Mouse (Mus musculus): Measurements from ENCODE around the gene Setmar.

Gene Setmar

DNA sequence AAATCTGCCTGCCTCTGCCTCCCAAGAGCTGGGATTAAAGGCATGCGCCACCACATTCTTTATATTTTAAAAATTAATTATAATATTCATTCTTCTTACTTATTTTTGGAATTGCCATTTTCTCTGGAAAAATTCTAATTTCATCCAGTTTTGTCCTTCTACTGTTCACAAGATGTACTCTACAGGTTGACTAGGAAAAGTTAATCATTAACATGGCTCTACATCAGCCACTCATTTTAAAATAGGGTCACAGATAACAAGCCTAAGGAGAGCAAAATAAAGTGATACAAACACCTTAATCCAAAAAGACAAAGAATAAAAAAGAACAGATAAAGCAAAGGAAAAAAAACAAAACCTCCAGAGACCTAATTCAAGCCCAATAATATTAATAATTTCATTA, 50.1 kb downstream of the Setmar start:
- no peak for DNase-seq (ENCODE audit: low read depth, low spot score)

DNA sequence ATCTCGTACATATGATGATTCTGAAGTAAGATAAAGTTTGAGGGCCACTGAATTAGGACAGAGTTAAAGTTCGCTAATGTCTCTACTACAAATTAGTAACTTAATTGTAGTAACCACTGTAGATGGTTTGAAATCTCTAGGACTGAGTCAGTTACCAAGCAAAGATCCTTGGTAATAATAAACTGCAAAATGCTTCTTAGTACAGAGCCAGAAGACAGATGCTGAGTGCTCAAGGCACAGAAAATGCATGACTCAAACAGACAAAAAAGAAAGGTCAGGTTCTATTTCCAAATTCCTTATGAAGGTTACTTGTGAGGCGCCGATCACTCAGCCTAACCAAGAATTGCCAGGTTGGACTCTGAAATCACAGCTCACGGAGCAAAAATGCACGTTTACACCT, 53.0 kb downstream of the Setmar start:
- no peak for DNase-seq (ENCODE audit: low read depth, low spot score)

DNA sequence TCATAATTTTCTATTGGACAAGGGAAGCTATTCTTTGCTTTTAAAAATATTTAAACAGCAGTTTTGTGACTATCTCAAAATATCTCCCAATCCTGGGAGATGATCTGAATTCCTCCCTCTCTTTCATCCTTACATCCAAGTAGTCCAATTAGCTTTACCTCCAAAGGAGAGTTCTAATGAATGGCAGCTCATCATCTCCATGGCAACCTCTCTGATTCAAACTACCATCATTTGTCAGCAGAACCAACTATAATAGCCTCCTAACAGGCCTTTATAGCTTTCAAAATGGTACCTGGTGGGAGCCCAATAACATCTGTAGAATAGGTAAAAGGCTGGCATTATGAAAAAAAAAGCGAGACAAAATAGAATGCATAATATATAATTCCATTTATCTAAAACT, 60.6 kb downstream of the Setmar start:
- DNase-seq (ENCODE audit: low read depth, low spot score) = no peak

DNA sequence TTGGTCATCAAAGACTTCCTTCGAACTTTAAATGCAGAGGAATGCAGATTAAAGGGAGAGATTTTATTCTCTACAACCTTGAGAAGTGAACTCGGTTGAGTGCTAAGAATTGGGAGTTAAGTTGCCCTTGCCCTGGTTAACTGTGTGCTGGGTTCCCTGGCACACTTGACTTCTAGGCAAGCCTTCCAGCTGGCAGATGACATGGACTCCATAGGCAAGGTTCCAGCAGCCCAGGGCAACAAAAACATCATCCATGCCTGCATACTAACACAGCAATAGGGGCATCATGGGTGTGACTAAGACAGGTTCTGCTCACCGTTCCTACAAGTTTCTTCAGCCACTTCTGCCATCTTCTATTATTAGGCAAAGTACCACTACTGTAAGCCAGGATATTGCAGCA, 61.8 kb downstream of the Setmar start:
- DNase-seq (ENCODE audit: low read depth, low spot score) = no peak
